Mouse (Mus musculus): ENCODE data around the gene Gtf2i.

Gtf2i gene

GRCm38 (mm10) chr5:134322355-134322754 lies 7.8 kb upstream of the Gtf2i start:
- no peak for DNase-seq (ENCODE audit: low read depth, low spot score)

- DNase-seq (ENCODE audit: low read depth, low spot score), result no peak
Observed at GRCm38 (mm10) chr5:134321699-134322098, 7.1 kb upstream of the Gtf2i start.

DNA sequence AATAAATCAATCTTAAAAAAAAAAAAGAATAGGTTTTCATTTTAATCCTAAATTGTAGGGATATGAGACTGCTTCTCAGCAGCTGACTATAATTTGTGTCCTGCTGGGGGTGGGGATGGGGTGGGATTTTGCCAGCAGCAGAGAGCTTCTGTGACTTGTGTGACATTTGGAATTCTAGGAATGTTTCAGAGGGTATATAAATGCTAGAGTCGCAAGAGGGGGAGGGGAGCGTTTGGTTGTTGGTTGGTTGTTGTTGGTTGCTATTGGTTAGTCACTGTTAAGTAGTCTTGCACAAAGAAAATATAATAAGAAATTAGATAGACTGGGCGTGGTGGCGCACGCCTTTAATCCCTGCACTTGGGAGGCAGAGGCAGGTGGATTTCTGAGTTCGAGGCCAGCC lies 4.3 kb upstream of the Gtf2i start:
- DNase-seq (ENCODE audit: low read depth, low spot score), result no peak

- no peak for DNase-seq (ENCODE audit: low read depth, low spot score)
Observed at GRCm38 (mm10) chr5:134316721-134317120, 2.2 kb upstream of the Gtf2i start.

DNA sequence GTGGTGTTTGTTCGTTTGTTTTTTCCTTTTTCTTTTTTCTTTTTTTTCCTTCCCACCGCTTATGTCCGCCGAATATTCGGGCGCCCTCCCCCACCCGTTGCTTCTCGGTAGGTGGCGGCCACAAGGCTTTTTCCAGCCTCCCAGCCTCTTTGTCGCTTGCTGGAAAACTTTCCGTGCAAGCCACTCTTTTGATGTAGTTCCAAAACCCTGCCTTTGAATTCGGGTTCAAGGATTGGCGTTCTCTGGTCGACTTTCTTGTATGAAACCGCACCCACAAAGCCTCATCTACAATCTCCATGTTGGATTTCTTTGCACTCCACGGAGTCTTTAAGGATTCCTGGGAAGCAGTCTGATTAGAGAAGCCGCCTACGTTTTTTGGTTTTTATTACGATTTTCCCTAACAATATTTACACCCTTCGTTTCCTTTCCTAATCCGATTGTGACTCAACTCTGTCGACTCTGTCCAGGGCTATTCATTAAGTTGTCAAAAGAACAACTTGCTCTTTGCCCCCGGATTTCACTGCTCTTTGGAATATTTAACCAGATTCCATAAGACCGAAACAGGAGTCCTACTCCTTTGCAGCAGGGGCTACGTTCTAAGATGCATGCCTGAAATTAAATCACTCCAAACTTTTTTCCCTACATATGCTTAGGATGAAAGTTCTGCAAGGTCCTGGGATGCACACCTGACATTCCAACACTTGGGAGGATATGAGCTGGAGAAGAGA lies 1.2 kb upstream of the Gtf2i start:
- peak; percentile 49 for DNase-seq (ENCODE audit: low read depth, low spot score)

DNA sequence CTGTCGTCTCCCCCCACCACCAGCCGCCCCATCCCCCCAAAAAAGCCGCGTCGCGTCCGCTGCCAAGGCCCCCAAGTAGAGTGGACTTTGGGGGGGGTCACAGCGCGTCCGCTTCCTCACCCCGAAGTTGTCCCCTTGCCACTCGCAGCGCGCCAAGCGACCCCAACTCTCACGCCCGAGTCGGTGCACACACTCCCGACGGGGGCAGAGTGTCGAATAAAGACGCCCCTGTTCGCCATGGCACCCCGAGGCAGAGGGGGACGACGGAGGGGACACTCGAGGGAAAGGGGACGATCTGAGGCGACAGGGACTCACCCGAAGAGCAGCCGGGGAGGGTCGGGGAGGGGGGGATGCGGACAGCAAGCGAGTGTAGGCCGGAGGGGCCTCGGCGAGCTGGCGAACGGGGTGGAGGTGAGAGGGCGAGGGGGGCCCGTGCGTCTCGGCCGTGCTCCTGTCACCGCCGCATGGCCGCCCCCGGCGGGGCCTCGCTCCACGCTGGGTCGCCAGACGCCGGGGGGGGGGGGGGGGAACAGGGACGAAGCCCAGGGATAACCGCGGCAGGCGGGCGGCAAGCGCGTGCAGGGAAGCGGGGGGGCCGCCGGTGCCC lies 389 bp downstream of the Gtf2i start:
- peak; percentile 61 for DNase-seq (ENCODE audit: low read depth, low spot score)

GRCm38 (mm10) chr5:134313451-134314067 lies 1.0 kb downstream of the Gtf2i start:
- DNase-seq (ENCODE audit: low read depth, low spot score), result peak; percentile 99

GRCm38 (mm10) chr5:134312691-134313450 lies 1.7 kb downstream of the Gtf2i start:
- DNase-seq (ENCODE audit: low read depth, low spot score), result peak; percentile 62

DNA sequence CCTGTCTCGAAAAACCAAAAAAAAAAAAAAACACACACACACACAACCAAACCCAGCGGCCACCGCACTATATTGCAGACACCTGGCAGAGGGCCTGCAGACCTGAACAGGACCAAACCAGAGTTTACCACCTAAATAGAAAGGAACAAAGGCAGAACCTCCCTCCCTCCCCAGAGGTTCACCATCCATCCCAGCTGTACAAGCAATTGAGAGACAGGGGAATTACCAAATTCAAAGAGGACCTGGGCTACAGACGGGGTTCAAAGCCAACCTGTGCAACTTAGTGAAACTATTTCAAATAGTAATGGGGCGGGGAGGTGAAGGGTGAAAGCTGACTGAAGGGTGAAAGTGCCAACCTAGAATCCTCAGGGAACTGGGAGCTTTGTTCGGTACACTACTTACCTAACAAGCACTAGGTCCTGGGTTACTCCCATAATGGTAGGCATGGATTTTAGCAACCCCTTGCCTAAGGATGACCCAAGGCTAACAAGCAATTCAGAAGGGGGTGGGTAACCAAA lies 2.6 kb downstream of the Gtf2i start:
- DNase-seq (ENCODE audit: low read depth, low spot score), result no peak

DNA sequence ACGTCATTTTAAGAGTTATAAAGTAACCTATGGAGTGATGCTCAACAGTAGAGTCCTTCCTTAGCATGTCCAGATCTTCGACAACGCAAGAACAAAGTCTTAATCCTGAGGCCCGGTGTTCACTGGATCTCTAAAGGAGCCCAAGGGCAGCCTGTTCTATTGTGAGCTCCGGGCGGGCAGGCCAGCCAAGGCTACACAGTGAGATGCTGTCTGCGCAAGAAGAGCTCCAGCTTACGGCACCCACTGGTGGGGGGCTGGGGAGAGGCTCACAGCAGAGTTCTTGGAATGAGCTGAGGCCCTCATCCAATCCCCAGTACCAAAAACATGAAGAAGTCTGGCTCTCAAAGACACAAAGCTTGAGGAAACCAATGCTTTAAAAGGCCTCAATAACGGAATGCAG lies 4.4 kb downstream of the Gtf2i start:
- no peak for DNase-seq (ENCODE audit: low read depth, low spot score)

DNA sequence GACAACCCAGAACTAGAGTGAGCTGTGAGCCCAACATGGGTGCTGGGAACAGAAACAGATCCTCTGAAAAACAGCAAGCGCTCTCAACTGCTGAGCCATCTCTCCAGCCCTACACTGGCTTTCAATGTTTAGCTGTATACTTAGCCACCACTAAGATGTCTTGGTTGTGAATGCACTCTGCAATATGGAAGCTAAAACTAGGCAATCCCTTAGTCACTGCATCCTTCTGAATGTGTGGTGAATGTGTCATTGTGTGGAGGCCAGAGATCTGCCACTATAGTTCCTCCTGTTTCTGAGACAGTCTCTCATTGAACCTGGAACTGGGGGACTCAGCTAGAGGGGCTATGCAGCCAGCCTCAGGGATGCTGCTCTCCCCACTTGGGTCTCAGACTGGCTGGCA lies 5.2 kb downstream of the Gtf2i start:
- DNase-seq (ENCODE audit: low read depth, low spot score), result no peak

DNA sequence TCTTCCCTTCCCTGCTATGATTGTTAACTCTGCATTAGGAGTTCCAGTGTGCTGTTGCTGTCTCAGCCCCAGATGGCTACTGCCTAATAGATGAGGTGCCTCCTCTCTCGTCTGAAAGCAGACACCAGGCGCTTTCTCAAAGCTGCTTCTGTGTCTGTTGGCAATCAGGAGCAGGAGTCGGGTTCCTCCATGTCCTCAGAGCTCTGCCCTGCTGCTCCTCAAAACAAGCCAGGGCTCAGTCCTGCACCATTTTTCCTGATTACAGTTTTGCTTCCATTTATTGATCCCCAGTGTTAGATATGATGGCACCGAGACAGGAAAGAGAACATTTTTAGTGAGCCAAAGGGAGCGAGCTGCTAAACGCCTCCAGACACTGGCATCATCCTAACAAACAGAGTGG lies 9.9 kb downstream of the Gtf2i start:
- DNase-seq (ENCODE audit: low read depth, low spot score), result no peak

DNA sequence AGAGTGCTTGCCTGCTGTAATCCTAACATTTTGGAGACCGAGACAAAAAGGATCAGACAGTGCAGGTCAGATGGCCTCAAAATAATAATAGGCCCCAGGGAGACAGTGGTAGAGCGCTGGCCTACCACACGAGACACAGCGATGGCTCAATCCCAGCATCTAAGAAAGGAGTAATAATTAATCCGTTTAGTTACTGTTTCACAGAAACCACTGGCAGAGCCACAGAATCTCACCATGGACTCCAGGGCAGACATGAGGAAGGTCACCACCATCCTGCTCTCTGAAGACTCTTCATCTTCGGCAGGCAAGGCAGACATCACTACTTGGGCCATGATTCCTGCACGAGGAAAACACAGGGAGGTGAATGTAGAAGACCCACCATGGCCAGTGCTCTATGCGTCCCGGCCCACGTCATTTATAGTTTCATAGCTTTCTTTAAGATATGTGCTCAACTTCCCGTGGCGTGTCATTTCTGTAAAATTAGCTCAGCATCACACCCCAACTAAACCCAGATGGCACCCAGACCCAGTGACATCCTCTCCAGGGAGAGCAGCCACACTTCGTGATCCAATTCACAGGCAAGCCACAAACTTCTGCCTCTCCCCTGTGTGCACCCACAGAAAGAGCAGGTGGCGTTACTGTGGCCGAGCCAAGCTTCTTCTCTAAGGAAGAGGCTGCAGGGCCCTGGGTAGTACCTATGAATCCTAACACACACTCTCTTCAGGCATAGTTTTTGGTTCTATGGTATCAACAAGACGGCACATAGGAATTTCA lies 19.1 kb downstream of the Gtf2i start:
- DNase-seq (ENCODE audit: low read depth, low spot score), result no peak

DNA sequence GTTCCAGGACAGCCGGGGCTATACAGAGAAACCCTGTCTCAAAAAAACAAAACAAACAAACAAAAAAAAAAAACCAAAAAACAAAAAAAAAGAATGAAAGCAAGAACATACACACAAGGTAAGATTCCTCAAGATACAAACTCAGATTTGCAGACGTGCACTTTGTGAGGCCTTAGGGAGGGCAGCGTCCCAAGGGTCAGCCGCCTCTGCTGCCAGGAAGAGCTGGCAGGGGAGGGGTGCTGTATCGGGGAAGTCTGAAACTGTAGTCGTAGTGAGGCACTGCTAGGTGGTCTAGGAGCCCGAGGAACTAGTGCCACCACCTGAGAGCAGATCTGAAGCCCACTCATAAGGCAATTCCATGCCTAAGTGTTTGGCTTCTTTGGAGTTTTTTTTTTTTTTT lies 20.0 kb downstream of the Gtf2i start:
- DNase-seq (ENCODE audit: low read depth, low spot score), result no peak

DNA sequence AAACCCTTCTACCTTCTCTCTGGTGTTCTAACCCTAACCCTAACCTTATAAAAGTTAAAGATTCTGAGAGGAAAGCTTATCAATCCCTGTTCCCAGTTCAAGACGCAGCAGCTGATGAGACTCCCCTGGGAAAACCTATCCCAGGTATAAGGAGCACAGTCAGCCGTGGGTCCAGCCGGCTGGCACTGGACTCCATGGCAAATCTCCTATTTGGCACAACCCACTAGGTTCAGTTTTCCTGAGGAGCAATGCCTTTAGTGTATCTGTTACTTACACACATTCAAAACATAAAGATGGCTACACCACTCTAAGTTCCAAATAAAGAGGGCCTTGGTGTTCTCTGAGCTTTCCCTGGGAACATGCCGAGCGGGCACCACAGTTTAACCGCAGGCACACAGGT lies 23.5 kb downstream of the Gtf2i start:
- DNase-seq (ENCODE audit: low read depth, low spot score), result no peak

GRCm38 (mm10) chr5:134289935-134290560 lies 24.5 kb downstream of the Gtf2i start:
- DNase-seq (ENCODE audit: low read depth, low spot score), result no peak

GRCm38 (mm10) chr5:134288071-134288470 lies 26.5 kb downstream of the Gtf2i start:
- DNase-seq (ENCODE audit: low read depth, low spot score), result no peak

DNA sequence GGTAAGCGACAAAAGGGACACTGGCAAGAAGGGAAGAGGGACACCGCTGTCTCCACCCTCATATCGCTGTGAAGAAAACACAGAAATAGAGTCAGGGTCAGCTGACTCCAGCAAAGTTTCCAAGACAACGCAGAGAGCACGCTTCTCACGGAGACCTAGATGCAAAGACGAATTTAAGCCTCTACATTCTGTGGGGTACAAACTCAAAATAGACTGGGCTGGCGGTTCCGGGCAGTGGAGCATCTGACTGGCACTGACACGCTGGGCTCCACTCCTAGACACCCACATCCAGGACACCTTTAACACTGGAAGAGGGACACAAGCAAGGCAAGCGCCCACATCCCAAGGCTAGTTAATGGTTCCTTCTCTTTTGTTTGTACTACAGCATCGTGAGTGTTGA lies 29.6 kb downstream of the Gtf2i start:
- no peak for DNase-seq (ENCODE audit: low read depth, low spot score)

DNA sequence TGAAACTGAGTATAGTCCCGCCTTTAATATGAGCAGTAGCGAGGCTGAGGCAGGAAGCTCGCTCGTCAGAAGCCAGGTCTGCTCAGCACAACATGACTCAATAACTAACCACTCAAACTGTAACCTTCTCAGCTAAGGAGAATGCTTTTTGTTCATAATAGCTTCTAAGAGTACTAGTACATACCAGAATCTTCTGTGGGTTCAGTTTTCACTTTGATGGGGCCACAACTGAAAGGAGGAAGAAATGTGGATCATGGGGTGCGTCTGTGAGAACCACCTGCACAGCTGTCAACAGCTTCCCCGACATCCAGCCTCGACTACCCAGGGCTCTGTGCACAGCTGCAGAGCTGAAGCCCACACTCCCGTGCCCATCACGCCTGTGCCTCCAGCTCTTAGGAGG lies 32.0 kb downstream of the Gtf2i start:
- no peak for DNase-seq (ENCODE audit: low read depth, low spot score)

DNA sequence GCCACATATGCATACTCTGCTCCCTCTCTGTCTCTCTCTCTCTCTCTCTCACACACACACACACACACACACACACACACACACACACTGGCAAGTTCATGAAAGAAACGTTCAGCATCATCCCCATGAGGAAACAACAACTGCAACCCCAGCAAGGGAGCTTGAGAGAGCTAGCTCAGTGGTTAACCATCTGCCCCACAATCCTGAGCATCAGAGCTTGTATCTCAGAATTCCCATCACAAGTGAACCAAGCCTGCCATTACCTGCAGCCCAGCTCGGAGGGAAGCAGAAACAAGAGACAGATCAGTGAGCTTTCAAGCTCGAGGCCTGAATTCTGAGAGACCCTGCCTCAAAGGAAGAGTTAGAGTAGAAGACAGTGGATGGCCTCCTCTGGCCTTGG lies 32.5 kb downstream of the Gtf2i start:
- no peak for DNase-seq (ENCODE audit: low read depth, low spot score)

- no peak for DNase-seq (ENCODE audit: low read depth, low spot score)
Observed at GRCm38 (mm10) chr5:134279371-134279770, 35.2 kb downstream of the Gtf2i start.

Measured in mesoderm, embryonic 11.5 days (tissue).